Comparison of ENCODE assay signal across 8 mouse cellular contexts in the genomic region with DNA sequence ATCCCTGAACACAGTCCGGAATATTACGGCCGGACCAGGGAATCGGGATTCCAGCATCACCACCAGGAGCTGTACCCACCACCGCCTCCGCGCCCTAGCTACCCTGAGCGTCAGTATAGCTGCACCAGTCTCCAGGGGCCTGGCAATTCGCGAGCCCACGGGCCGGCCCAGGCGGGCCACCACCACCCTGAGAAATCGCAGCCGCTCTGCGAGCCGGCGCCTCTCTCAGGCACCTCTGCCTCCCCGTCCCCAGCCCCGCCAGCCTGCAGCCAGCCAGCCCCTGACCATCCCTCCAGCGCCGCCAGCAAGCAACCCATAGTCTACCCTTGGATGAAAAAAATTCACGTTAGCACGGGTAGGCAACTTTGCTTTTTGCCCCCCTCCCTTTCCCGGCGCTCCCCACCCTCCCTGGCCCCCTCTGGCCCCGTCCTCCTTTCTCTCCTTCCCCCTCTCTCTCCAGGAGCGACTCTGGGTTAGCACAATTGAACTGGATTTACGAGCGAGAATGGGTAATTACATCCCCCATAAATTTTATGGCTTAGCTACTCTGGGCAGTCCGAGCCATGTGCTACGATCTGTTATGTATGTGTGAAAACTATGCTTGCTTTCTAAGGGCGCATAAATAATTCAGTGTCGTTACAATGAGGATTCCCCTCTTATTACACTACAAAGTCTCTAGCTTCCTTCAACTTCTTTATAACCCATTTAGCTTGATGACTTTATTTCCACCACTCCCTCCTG. TPM values are rescaled to one million over a fixed set of nuclear protein-coding genes. Genes with fewer than 3 reads are reported as not detected.
A peak's percentile ranks its signal among the peaks of the same experiment; 100 is the strongest.
DNase-seq lines count a peak whose midpoint lies in the region; ATAC-seq lines count a peak whose summit lies in the region.

No protein-coding gene starts in this region.

- peak overlapping the region; percentile 92 for H3K27ac ChIP-seq in kidney, embryonic 16.5 days (ENCODE audit: low read length)
- H3K27ac ChIP-seq in intestine, embryonic 14.5 days (ENCODE audit: low read depth), result peak overlapping the region; percentile 82
- peak overlapping the region; percentile 98 for H3K27ac ChIP-seq in neural tube, embryonic 12.5 days

- H3K9me3 ChIP-seq in kidney, embryonic 16.5 days (ENCODE audit: low read length), result no peaks in the 10 kb centered on the region
- H3K9me3 ChIP-seq in intestine, embryonic 14.5 days (ENCODE audit: control insufficient read depth, low read length), result no peaks in the 10 kb centered on the region
- no peaks in the 10 kb centered on the region for H3K9me3 ChIP-seq in neural tube, embryonic 12.5 days

- peaks cover 18% of the 10 kb centered on the region for H3K27me3 ChIP-seq in kidney, embryonic 16.5 days (ENCODE audit: insufficient read depth, low read length)
- H3K27me3 ChIP-seq in intestine, embryonic 14.5 days (replicated peaks; ENCODE audit: control insufficient read depth, insufficient read depth, low read length), result peaks cover 50% of the 10 kb centered on the region
- H3K27me3 ChIP-seq in neural tube, embryonic 12.5 days (replicated peaks), result no peaks in the 10 kb centered on the region

- peak overlapping the region; percentile 76 for H3K4me2 ChIP-seq in kidney, embryonic 16.5 days (replicated peaks; ENCODE audit: low read depth, low read length)
- H3K4me2 ChIP-seq in intestine, embryonic 14.5 days (ENCODE audit: low read length), result peak overlapping the region; percentile 64
- H3K4me2 ChIP-seq in neural tube, embryonic 12.5 days (replicated peaks), result peak overlapping the region; percentile 86

- DNase-seq in kidney, adult 18-20 months, result no peak
- peak; percentile 68 for DNase-seq in embryo, embryonic 10 days (ENCODE audit: low spot score)
- no peak for DNase-seq in intestine, embryonic 14.5 days (ENCODE audit: low spot score)
- DNase-seq in cerebellum, postnatal 10 days, result no peak

- peaks cover 70% of the 10 kb centered on the region for H3K4me1 ChIP-seq in kidney, embryonic 16.5 days (ENCODE audit: insufficient read depth, low read length)
- peaks cover 38% of the 10 kb centered on the region for H3K4me1 ChIP-seq in intestine, embryonic 14.5 days (replicated peaks; ENCODE audit: control insufficient read depth, insufficient read depth, low read length)
- peaks cover 90% of the 10 kb centered on the region for H3K4me1 ChIP-seq in neural tube, embryonic 12.5 days

- no peaks in the 10 kb centered on the region for H3K36me3 ChIP-seq in kidney, embryonic 16.5 days (ENCODE audit: insufficient read depth, low read length)
- H3K36me3 ChIP-seq in intestine, embryonic 14.5 days (ENCODE audit: control insufficient read depth, insufficient read depth, low read length), result no peaks in the 10 kb centered on the region
- no peaks in the 10 kb centered on the region for H3K36me3 ChIP-seq in neural tube, embryonic 12.5 days

- ATAC-seq in kidney, embryonic 16.5 days (ENCODE audit: low FRiP score, low TSS enrichment), result peak; percentile 86
- ATAC-seq in intestine, embryonic 14.5 days (replicated peaks; ENCODE audit: low FRiP score, low TSS enrichment, low read depth), result peak; percentile 25; the same call in 1 of the 2 replicates
- ATAC-seq in neural tube, embryonic 12.5 days (ENCODE audit: low FRiP score, low read depth), result peak; percentile 86
- no peak for ATAC-seq in inflammation-experienced regulatory T-cells, adult 6 months
- no peak for ATAC-seq in CD4-positive, CD25-positive, alpha-beta regulatory T cell, adult 4 months

- H3K4me3 ChIP-seq in kidney, embryonic 16.5 days (ENCODE audit: low read length), result peak overlapping the region; percentile 51
- H3K4me3 ChIP-seq in intestine, embryonic 14.5 days (ENCODE audit: low read depth, low read length), result peak overlapping the region; percentile 45
- H3K4me3 ChIP-seq in neural tube, embryonic 12.5 days, result peak overlapping the region; percentile 51

- WGBS in kidney, embryonic 16.5 days, result 1% methylated on average over 33 of the region's 34 CpGs
- WGBS in intestine, embryonic 14.5 days, result under 1% methylated on average over 34 of the region's 34 CpGs
- WGBS in neural tube, embryonic 12.5 days, result under 1% methylated on average over 34 of the region's 34 CpGs

- H3K9ac ChIP-seq in kidney, embryonic 16.5 days (replicated peaks; ENCODE audit: low read length), result peak overlapping the region; percentile 67
- peak overlapping the region; percentile 72 for H3K9ac ChIP-seq in intestine, embryonic 14.5 days (ENCODE audit: low read length)
- H3K9ac ChIP-seq in neural tube, embryonic 12.5 days, result peak overlapping the region; percentile 88

RNA-seq across cellular contexts. Expression of a gene that starts 16.2 kb away (rescaled TPM):
- 6.9 and 8.6 TPM in 2 replicates for polyA plus RNA-seq in kidney, embryonic 16.5 days (2015; fragmentation: Nextera tagmentation; extraction: Ambion mirVana)
- polyA plus RNA-seq in intestine, embryonic 14.5 days (2014; fragmentation: Nextera tagmentation; extraction: Ambion mirVana), result 14.6 and 15.6 TPM in 2 replicates
- polyA plus RNA-seq in neural tube, embryonic 12.5 days (2016; fragmentation: Nextera tagmentation; extraction: Ambion mirVana), result 69.5 and 77.4 TPM in 2 replicates
- not detected for polyA plus RNA-seq in inflammation-experienced regulatory T-cells, adult 6 months (2017; shearing (Covaris generic))
- polyA plus RNA-seq in CD4-positive, CD25-positive, alpha-beta regulatory T cell, adult 4 months (2017; shearing (Covaris generic)), result not detected

RNA-seq across cellular contexts. Expression of a gene that starts 36.9 kb away (rescaled TPM):
- polyA plus RNA-seq in kidney, embryonic 16.5 days (2015; fragmentation: Nextera tagmentation; extraction: Ambion mirVana), result 7.6 and 11.0 TPM in 2 replicates
- 6.1 and 9.6 TPM in 2 replicates for polyA plus RNA-seq in intestine, embryonic 14.5 days (2014; fragmentation: Nextera tagmentation; extraction: Ambion mirVana)
- polyA plus RNA-seq in neural tube, embryonic 12.5 days (2016; fragmentation: Nextera tagmentation; extraction: Ambion mirVana), result 68.8 and 77.1 TPM in 2 replicates
- polyA plus RNA-seq in inflammation-experienced regulatory T-cells, adult 6 months (2017; shearing (Covaris generic)), result not detected
- polyA plus RNA-seq in CD4-positive, CD25-positive, alpha-beta regulatory T cell, adult 4 months (2017; shearing (Covaris generic)), result not detected

RNA-seq across cellular contexts. Expression of a gene that starts 44.6 kb away (rescaled TPM):
- polyA plus RNA-seq in kidney, embryonic 16.5 days (2015; fragmentation: Nextera tagmentation; extraction: Ambion mirVana), result 6.6 and 9.2 TPM in 2 replicates
- polyA plus RNA-seq in intestine, embryonic 14.5 days (2014; fragmentation: Nextera tagmentation; extraction: Ambion mirVana), result 9.5 and 11.9 TPM in 2 replicates
- polyA plus RNA-seq in neural tube, embryonic 12.5 days (2016; fragmentation: Nextera tagmentation; extraction: Ambion mirVana), result 44.5 and 65.6 TPM in 2 replicates
- under 1 TPM in 1 of 3 experiments, not detected in 2; 0.20 TPM for polyA plus RNA-seq in inflammation-experienced regulatory T-cells, adult 6 months (2017; shearing (Covaris generic))
- polyA plus RNA-seq in CD4-positive, CD25-positive, alpha-beta regulatory T cell, adult 4 months (2017; shearing (Covaris generic)), result under 1 TPM in 1 of 2 experiments, not detected in 1; 0.43 TPM

RNA-seq across cellular contexts. Expression of a gene that starts 58.7 kb away (rescaled TPM):
- polyA plus RNA-seq in kidney, embryonic 16.5 days (2015; fragmentation: Nextera tagmentation; extraction: Ambion mirVana), result 7.4 and 9.2 TPM in 2 replicates
- polyA plus RNA-seq in intestine, embryonic 14.5 days (2014; fragmentation: Nextera tagmentation; extraction: Ambion mirVana), result 1.7 and 1.9 TPM in 2 replicates
- 45.2 and 47.4 TPM in 2 replicates for polyA plus RNA-seq in neural tube, embryonic 12.5 days (2016; fragmentation: Nextera tagmentation; extraction: Ambion mirVana)
- polyA plus RNA-seq in inflammation-experienced regulatory T-cells, adult 6 months (2017; shearing (Covaris generic)), result not detected
- not detected for polyA plus RNA-seq in CD4-positive, CD25-positive, alpha-beta regulatory T cell, adult 4 months (2017; shearing (Covaris generic))

Comparison
In these comparisons a context has a peak if more than half of its experiments do, and no peak if none do; other contexts are left out.
1. ATAC-seq: peak in kidney, embryonic 16.5 days (single experiment), intestine, embryonic 14.5 days (single experiment) and neural tube, embryonic 12.5 days (single experiment); none in inflammation-experienced regulatory T-cells, adult 6 months (single experiment) and CD4-positive, CD25-positive, alpha-beta regulatory T cell, adult 4 months (single experiment).
2. Peak in every context shown above with its lines, with median percentiles within 50 percentile points of each other: H3K27ac ChIP-seq, H3K4me2 ChIP-seq, H3K4me3 ChIP-seq and H3K9ac ChIP-seq.